Mouse (Mus musculus): ENCODE measurements around the gene Fkbpl. TPM values are rescaled to one million over a fixed set of nuclear protein-coding genes. Genes with fewer than 3 reads are reported as not detected.

The Fkbpl gene
- polyA plus RNA-seq, 1 experiment from 2014 or later = 18.1 TPM

GRCm38 (mm10) chr17:34659897-34660214 lies 15.3 kb downstream of the Fkbpl start:
- no peak overlapping the region for H3K4me3 ChIP-seq
- ATAC-seq (ENCODE audit: low FRiP score, low read depth) = no peak
- H3K27me3 ChIP-seq = peaks cover 46% of the 10 kb centered on the region
- no peak overlapping the region for H3K27ac ChIP-seq (replicated peaks)
- H3K9ac ChIP-seq (replicated peaks) = no peak overlapping the region
- peaks cover 4% of the 10 kb centered on the region for H3K36me3 ChIP-seq
- H3K9me3 ChIP-seq = no peaks in the 10 kb centered on the region
- H3K4me1 ChIP-seq = peaks cover 6% of the 10 kb centered on the region
- 67% methylated on average over 3 of the region's 3 CpGs for WGBS
- no peak overlapping the region for H3K4me2 ChIP-seq (replicated peaks)

- WGBS = 39% methylated on average over 10 of the region's 11 CpGs
- Histone ChIP-seq H3K4me2 (replicated peaks) (no peak overlapping the region), H3K9me3 (no peaks in the 10 kb centered on the region), H3K27ac (replicated peaks) (no peak overlapping the region), H3K36me3 (no peaks in the 10 kb centered on the region), H3K4me1 (peaks cover 6% of the 10 kb centered on the region), H3K9ac (replicated peaks) (no peak overlapping the region), H3K27me3 (peaks cover 50% of the 10 kb centered on the region), H3K4me3 (no peak overlapping the region)
- ATAC-seq (ENCODE audit: low FRiP score, low read depth) = no peak
Observed at GRCm38 (mm10) chr17:34660259-34660820, 15.8 kb downstream of the Fkbpl start.

- Histone ChIP-seq H3K9ac (replicated peaks) (no peak overlapping the region), H3K27me3 (peaks cover 53% of the 10 kb centered on the region), H3K27ac (replicated peaks) (no peak overlapping the region), H3K4me3 (no peak overlapping the region), H3K4me1 (peaks cover 6% of the 10 kb centered on the region), H3K36me3 (no peaks in the 10 kb centered on the region), H3K9me3 (no peaks in the 10 kb centered on the region), H3K4me2 (replicated peaks) (peak overlapping the region; percentile 28)
- WGBS = 12% methylated on average over 19 of the region's 19 CpGs
- ATAC-seq (ENCODE audit: low FRiP score, low read depth) = no peak
Observed at GRCm38 (mm10) chr17:34661121-34661591, 16.6 kb downstream of the Fkbpl start.

GRCm38 (mm10) chr17:34662468-34662867 lies 17.9 kb downstream of the Fkbpl start:
- ATAC-seq (ENCODE audit: low FRiP score, low read depth) = no peak
- WGBS = 82% methylated on average over 1 of the region's 1 CpGs

GRCm38 (mm10) chr17:34662978-34663377 lies 18.4 kb downstream of the Fkbpl start:
- Histone ChIP-seq H3K27ac (replicated peaks) (no peak overlapping the region), H3K4me3 (no peak overlapping the region), H3K36me3 (no peaks in the 10 kb centered on the region), H3K9me3 (no peaks in the 10 kb centered on the region), H3K4me1 (peaks cover 6% of the 10 kb centered on the region), H3K4me2 (replicated peaks) (no peak overlapping the region), H3K9ac (replicated peaks) (no peak overlapping the region), H3K27me3 (peaks cover 53% of the 10 kb centered on the region)
- ATAC-seq (ENCODE audit: low FRiP score, low read depth) = no peak
- WGBS = 76% methylated on average over 8 of the region's 8 CpGs

More at GRCm38 (mm10) chr17:34662468-34662867, 17.9 kb downstream of the Fkbpl start:
- no peak overlapping the region for H3K4me2 ChIP-seq (replicated peaks)
- no peak overlapping the region for H3K27ac ChIP-seq (replicated peaks)
- H3K27me3 ChIP-seq = peaks cover 53% of the 10 kb centered on the region
- H3K9me3 ChIP-seq = no peaks in the 10 kb centered on the region
- peaks cover 6% of the 10 kb centered on the region for H3K4me1 ChIP-seq
- H3K4me3 ChIP-seq = no peak overlapping the region
- no peak overlapping the region for H3K9ac ChIP-seq (replicated peaks)
- no peaks in the 10 kb centered on the region for H3K36me3 ChIP-seq

- peaks cover 53% of the 10 kb centered on the region for H3K27me3 ChIP-seq
- 42% methylated on average over 1 of the region's 1 CpGs for WGBS
- ATAC-seq (ENCODE audit: low FRiP score, low read depth) = no peak
Observed at GRCm38 (mm10) chr17:34663558-34663957, 19.0 kb downstream of the Fkbpl start.

GRCm38 (mm10) chr17:34664472-34664871 lies 19.9 kb downstream of the Fkbpl start:
- Histone ChIP-seq H3K4me2 (replicated peaks) (no peak overlapping the region), H3K4me3 (no peak overlapping the region), H3K27ac (replicated peaks) (no peak overlapping the region), H3K4me1 (peaks cover 6% of the 10 kb centered on the region), H3K9ac (replicated peaks) (no peak overlapping the region), H3K9me3 (no peaks in the 10 kb centered on the region), H3K36me3 (no peaks in the 10 kb centered on the region), H3K27me3 (peaks cover 54% of the 10 kb centered on the region)
- WGBS = 84% methylated on average over 7 of the region's 7 CpGs
- no peak for ATAC-seq (ENCODE audit: low FRiP score, low read depth)

More at GRCm38 (mm10) chr17:34663558-34663957, 19.0 kb downstream of the Fkbpl start:
- Histone ChIP-seq H3K4me2 (replicated peaks) (no peak overlapping the region), H3K4me3 (no peak overlapping the region), H3K4me1 (peaks cover 6% of the 10 kb centered on the region), H3K27ac (replicated peaks) (no peak overlapping the region), H3K9me3 (no peaks in the 10 kb centered on the region), H3K9ac (replicated peaks) (no peak overlapping the region), H3K36me3 (no peaks in the 10 kb centered on the region)

- H3K9ac ChIP-seq (replicated peaks) = peak within 1 kb of the TSS; percentile 8; the same call in 1 of the 2 replicates
- H3K27me3 ChIP-seq = peaks cover 63% of the 10 kb centered on the region
- peak within 1 kb of the TSS; percentile 56 for H3K4me2 ChIP-seq (replicated peaks)
- H3K4me3 ChIP-seq = peak within 1 kb of the TSS; percentile 37
- no peaks in the 10 kb centered on the region for H3K9me3 ChIP-seq
- no peak for ATAC-seq (ENCODE audit: low FRiP score, low read depth)
- no peaks in the 10 kb centered on the region for H3K36me3 ChIP-seq
- peaks cover 14% of the 10 kb centered on the region for H3K4me1 ChIP-seq
- H3K27ac ChIP-seq (replicated peaks) = no peak within 1 kb of the TSS
- WGBS = 67% methylated on average over 7 of the region's 7 CpGs
Observed at GRCm38 (mm10) chr17:34670235-34670634, 25.7 kb downstream of the Fkbpl start, which contains the start of gene Tnxb. TSS of gene Tnxb (plus strand) at chr17:34670535.

GRCm38 (mm10) chr17:34671151-34672066 lies 26.8 kb downstream of the Fkbpl start:
- ATAC-seq (ENCODE audit: low FRiP score, low read depth) = 0 out of 2 replicates have a peak, but pooled peaks have one; percentile 19
- peaks cover 14% of the 10 kb centered on the region for H3K4me1 ChIP-seq
- no peaks in the 10 kb centered on the region for H3K36me3 ChIP-seq
- H3K9ac ChIP-seq (replicated peaks) = peak overlapping the region; percentile 8
- H3K27me3 ChIP-seq = peaks cover 68% of the 10 kb centered on the region
- H3K9me3 ChIP-seq = no peaks in the 10 kb centered on the region
- H3K4me2 ChIP-seq (replicated peaks) = peak overlapping the region; percentile 56
- no peak overlapping the region for H3K27ac ChIP-seq (replicated peaks)
- 9% methylated on average over 93 of the region's 93 CpGs for WGBS
- peak overlapping the region; percentile 37 for H3K4me3 ChIP-seq

- ATAC-seq (ENCODE audit: low FRiP score, low read depth) = no peak
- H3K36me3 ChIP-seq = no peaks in the 10 kb centered on the region
- H3K9me3 ChIP-seq = no peaks in the 10 kb centered on the region
- peak overlapping the region; percentile 37 for H3K4me3 ChIP-seq
- H3K27ac ChIP-seq (replicated peaks) = no peak overlapping the region
- H3K9ac ChIP-seq (replicated peaks) = peak overlapping the region; percentile 8; the same call in 1 of the 2 replicates
- H3K4me2 ChIP-seq (replicated peaks) = peak overlapping the region; percentile 56
- WGBS = 41% methylated on average over 49 of the region's 49 CpGs
- peaks cover 68% of the 10 kb centered on the region for H3K27me3 ChIP-seq
- peaks cover 14% of the 10 kb centered on the region for H3K4me1 ChIP-seq
Observed at GRCm38 (mm10) chr17:34672246-34672792, 27.8 kb downstream of the Fkbpl start.

- Histone ChIP-seq H3K4me1 (peaks cover 14% of the 10 kb centered on the region), H3K4me3 (no peak overlapping the region), H3K27ac (replicated peaks) (no peak overlapping the region), H3K4me2 (replicated peaks) (no peak overlapping the region), H3K27me3 (peaks cover 73% of the 10 kb centered on the region), H3K9me3 (no peaks in the 10 kb centered on the region), H3K36me3 (no peaks in the 10 kb centered on the region), H3K9ac (replicated peaks) (no peak overlapping the region)
- 86% methylated on average over 7 of the region's 7 CpGs for WGBS
- ATAC-seq (ENCODE audit: low FRiP score, low read depth) = no peak
Observed at GRCm38 (mm10) chr17:34673139-34673538, 28.6 kb downstream of the Fkbpl start.

All from midbrain, embryonic 12.5 days (tissue).